Mouse (Mus musculus) kidney, embryonic 14.5 days (tissue): ENCODE measurements at regions not wholly inside any gene's neighbourhood (a gene's known extent, or its start where the extent isn't known, plus 50 kb on each side); places are given as distances from the start of the nearest gene placed in this dataset.
"Not testable (repeated sequence)": the region's sequence is repeated elsewhere in the genome, so short reads cannot be mapped to it uniquely, and the experiment has no call there.

Experiments used
- ATAC-seq: fragments of 200-750 bp; cut with Nextera tagmentation; 2 replicates; pipeline ENCODE4 v1.8.0; 2017; ENCODE audit warnings: moderate number of reproducible peaks, mild to moderate bottlenecking, moderate TSS enrichment, moderate library complexity; ENCODE audit not compliant: low FRiP score, low TSS enrichment
- H3K27ac ChIP-seq: fragments of 300-500 bp; sonication (generic); 2 replicates; pipeline ENCODE4 v1.5.1; 2014; ENCODE audit warnings: low read depth, mild to moderate bottlenecking, low read length, moderate library complexity, mixed read lengths
- H3K27me3 ChIP-seq: fragments of 300-500 bp; sonication (generic); 2 replicates; pipeline ENCODE4 v1.6.1; 2014; ENCODE audit warnings: mild to moderate bottlenecking, low read length; ENCODE audit not compliant: control insufficient read depth, insufficient read depth
- H3K36me3 ChIP-seq: fragments of 300-500 bp; sonication (generic); 2 replicates; pipeline ENCODE4 v1.6.1; 2014; ENCODE audit warnings: low read length, mixed read lengths; ENCODE audit not compliant: control insufficient read depth, insufficient read depth
- H3K4me1 ChIP-seq: fragments of 300-500 bp; sonication (generic); 2 replicates; pipeline ENCODE4 v1.6.1; 2014; ENCODE audit warnings: low read length, mixed read lengths; ENCODE audit not compliant: control insufficient read depth, insufficient read depth
- H3K4me2 ChIP-seq: fragments of 300-500 bp; sonication (generic); replicated peaks from 2 replicates; pipeline ENCODE4 v1.6.1; 2014; ENCODE audit warnings: low read depth, mild to moderate bottlenecking, low read length
- H3K4me3 ChIP-seq: fragments of 300-500 bp; sonication (generic); 2 replicates; pipeline ENCODE4 v1.5.1; 2014; ENCODE audit warnings: mild to moderate bottlenecking, low read length
- H3K9ac ChIP-seq: fragments of 300-500 bp; sonication (generic); 2 replicates; pipeline ENCODE4 v1.6.1; 2014; ENCODE audit warnings: low read depth, mild to moderate bottlenecking, low read length, moderate library complexity
- H3K9me3 ChIP-seq: fragments of 300-500 bp; sonication (generic); 2 replicates; pipeline ENCODE4 v1.6.1; 2016; ENCODE audit warnings: low read length; ENCODE audit not compliant: control insufficient read depth
- WGBS: fragments of 180-500 bp; shearing (Covaris S2); extraction: QIAGEN DNeasy Blood & Tissue Kit; methylation state at CpG from one replicate; pipeline ENCODE4 v1.1.7; 2014; 5-methylcytosine and 5-hydroxymethylcytosine counted together

GRCm38 (mm10) chr11:91342629-91343028 is 234.7 kb downstream of the Kif2b start:
- no peak for ATAC-seq
- no peak overlapping the region for H3K27ac ChIP-seq
- H3K36me3 ChIP-seq = no peaks in the 10 kb centered on the region
- no peaks in the 10 kb centered on the region for H3K9me3 ChIP-seq
- no peak overlapping the region for H3K4me2 ChIP-seq
- H3K4me3 ChIP-seq = no peak overlapping the region
- H3K27me3 ChIP-seq = no peaks in the 10 kb centered on the region
- H3K4me1 ChIP-seq = no peaks in the 10 kb centered on the region
- no peak overlapping the region for H3K9ac ChIP-seq
- 93% methylated on average over 1 of the region's 1 CpGs for WGBS

- Histone ChIP-seq H3K4me2 (no peak overlapping the region), H3K27me3 (no peaks in the 10 kb centered on the region), H3K27ac (no peak overlapping the region), H3K4me3 (no peak overlapping the region), H3K9ac (no peak overlapping the region), H3K36me3 (no peaks in the 10 kb centered on the region), H3K4me1 (no peaks in the 10 kb centered on the region), H3K9me3 (no peaks in the 10 kb centered on the region)
- no peak for ATAC-seq
- 87% methylated on average over 3 of the region's 3 CpGs for WGBS
These were observed 244.3 kb downstream of the Kif2b start for GRCm38 (mm10) chr11:91333056-91333455.

GRCm38 (mm10) chr11:91327543-91327942 is 249.8 kb downstream of the Kif2b start:
- ATAC-seq = no peak
- Histone ChIP-seq H3K9ac (no peak overlapping the region), H3K27ac (no peak overlapping the region), H3K4me3 (no peak overlapping the region), H3K9me3 (no peaks in the 10 kb centered on the region), H3K4me1 (no peaks in the 10 kb centered on the region), H3K4me2 (no peak overlapping the region), H3K27me3 (no peaks in the 10 kb centered on the region), H3K36me3 (no peaks in the 10 kb centered on the region)
- 87% methylated on average over 8 of the region's 8 CpGs for WGBS

- no peaks in the 10 kb centered on the region for H3K36me3 ChIP-seq
- 32% methylated on average over 3 of the region's 3 CpGs for WGBS
- H3K9me3 ChIP-seq = no peaks in the 10 kb centered on the region
- no peak overlapping the region for H3K4me2 ChIP-seq
- H3K4me3 ChIP-seq = no peak overlapping the region
- H3K4me1 ChIP-seq = 0 out of 2 replicates have a peak, but pooled peaks cover 2% of the 10 kb centered on the region
- no peaks in the 10 kb centered on the region for H3K27me3 ChIP-seq
- no peak overlapping the region for H3K9ac ChIP-seq
- H3K27ac ChIP-seq = no peak overlapping the region
- no peak for ATAC-seq
These were observed 267.1 kb downstream of the Kif2b start for GRCm38 (mm10) chr11:91310212-91310742.

GRCm38 (mm10) chr11:91289194-91290123 is 287.9 kb downstream of the Kif2b start:
- Histone ChIP-seq H3K9ac (no peak overlapping the region), H3K27me3 (no peaks in the 10 kb centered on the region), H3K4me3 (no peak overlapping the region), H3K4me1 (no peaks in the 10 kb centered on the region), H3K4me2 (no peak overlapping the region), H3K9me3 (no peaks in the 10 kb centered on the region), H3K27ac (no peak overlapping the region), H3K36me3 (no peaks in the 10 kb centered on the region)
- ATAC-seq = no peak
- 61% methylated on average over 10 of the region's 10 CpGs for WGBS

GRCm38 (mm10) chr11:91286376-91286775 is 291.0 kb downstream of the Kif2b start:
- Histone ChIP-seq H3K27me3 (no peaks in the 10 kb centered on the region), H3K27ac (no peak overlapping the region), H3K36me3 (no peaks in the 10 kb centered on the region), H3K4me3 (no peak overlapping the region), H3K4me2 (no peak overlapping the region), H3K9me3 (no peaks in the 10 kb centered on the region), H3K4me1 (no peaks in the 10 kb centered on the region), H3K9ac (no peak overlapping the region)
- no peak for ATAC-seq

GRCm38 (mm10) chr11:91262216-91262615 is 315.1 kb downstream of the Kif2b start:
- H3K4me2 ChIP-seq = no peak overlapping the region
- H3K9me3 ChIP-seq = no peaks in the 10 kb centered on the region
- H3K4me3 ChIP-seq = no peak overlapping the region
- no peak for ATAC-seq
- 45% methylated on average over 4 of the region's 4 CpGs for WGBS
- no peaks in the 10 kb centered on the region for H3K27me3 ChIP-seq
- H3K27ac ChIP-seq = no peak overlapping the region
- H3K4me1 ChIP-seq = no peaks in the 10 kb centered on the region
- H3K36me3 ChIP-seq = no peaks in the 10 kb centered on the region
- H3K9ac ChIP-seq = no peak overlapping the region

GRCm38 (mm10) chr11:91242061-91242460 is 335.3 kb downstream of the Kif2b start:
- not testable (repeated sequence) for H3K4me2 ChIP-seq, H3K9ac ChIP-seq, H3K4me3 ChIP-seq, H3K9me3 ChIP-seq, H3K36me3 ChIP-seq, H3K27ac ChIP-seq, H3K4me1 ChIP-seq, ATAC-seq, H3K27me3 ChIP-seq
- 85% methylated on average over 3 of the region's 3 CpGs for WGBS

GRCm38 (mm10) chr11:91216158-91216557 is 361.2 kb downstream of the Kif2b start:
- no peaks in the 10 kb centered on the region for H3K36me3 ChIP-seq
- no peaks in the 10 kb centered on the region for H3K9me3 ChIP-seq
- no peaks in the 10 kb centered on the region for H3K4me1 ChIP-seq
- H3K27me3 ChIP-seq = no peaks in the 10 kb centered on the region
- no peak overlapping the region for H3K4me3 ChIP-seq
- H3K27ac ChIP-seq = no peak overlapping the region
- no peak overlapping the region for H3K9ac ChIP-seq
- no peak overlapping the region for H3K4me2 ChIP-seq
- 91% methylated on average over 1 of the region's 1 CpGs for WGBS
- ATAC-seq = no peak
